Mouse (Mus musculus) olfactory bulb, adult 2 months (tissue): Measurements from ENCODE around the gene Thap2. TPM values are rescaled to one million over a fixed set of nuclear protein-coding genes. Genes with fewer than 3 reads are reported as not detected.

Experiments
- H3K27ac ChIP-seq: fragments of 200-500 bp; 2 replicates; pipeline ENCODE4 v1.5.1; 2012; ENCODE audit warnings: low read depth, low read length; ENCODE audit not compliant: insufficient read depth
- H3K4me1 ChIP-seq: fragments of 200-500 bp; 2 replicates; pipeline ENCODE4 v1.6.1; 2012; ENCODE audit warnings: low read length; ENCODE audit not compliant: control insufficient read depth, insufficient read depth
- H3K4me3 ChIP-seq: fragments of 200-500 bp; 2 replicates; pipeline ENCODE4 v1.5.1; 2012; ENCODE audit warnings: mild to moderate bottlenecking, low read depth, low read length, moderate library complexity; ENCODE audit not compliant: insufficient read depth
- CTCF ChIP-seq: fragments of 200-500 bp; IDR thresholded peaks from 2 replicates; pipeline ENCODE4 v1.5.1; 2012; ENCODE audit warnings: low read depth, mild to moderate bottlenecking, low read length, moderate library complexity; ENCODE audit not compliant: insufficient read depth
- POLR2A ChIP-seq: fragments of 200-500 bp; IDR thresholded peaks from 2 replicates; pipeline ENCODE4 v1.6.1; 2012; ENCODE audit warnings: mild to moderate bottlenecking, low read depth, low read length, moderate library complexity; ENCODE audit not compliant: insufficient read depth
- WGBS: fragments of 180-500 bp; shearing (Covaris S2); methylation state at CpG from one replicate; pipeline ENCODE4 v1.1.7; 2018; 5-methylcytosine and 5-hydroxymethylcytosine counted together
- polyA plus RNA-seq: library from polyadenylated mRNA; stranded (reverse); fragments of >200 nt; gene quantifications from 2 replicates; pipeline ENCODE4 v1.2.4, GENCODE M21; 2012; ENCODE audit warnings: low replicate concordance; ENCODE audit not compliant: missing spikeins, insufficient read depth, insufficient read length

Gene Thap2
- polyA plus RNA-seq, 1 experiment, result not detected

- Histone ChIP-seq H3K27ac (no peak overlapping the region), H3K4me1 (no peaks in the 10 kb centered on the region), H3K4me3 (no peak overlapping the region)
- 86% methylated on average over 4 of the region's 4 CpGs for WGBS
- TF ChIP-seq POLR2A (no peak), CTCF (no peak)
Observed at GRCm38 (mm10) chr10:115342771-115343425, 41.3 kb downstream of the Thap2 start.

- H3K4me3 ChIP-seq, result no peak overlapping the region
- no peak overlapping the region for H3K27ac ChIP-seq
- WGBS, result 94% methylated on average over 7 of the region's 7 CpGs
- TF ChIP-seq POLR2A, result no peak
- no peaks in the 10 kb centered on the region for H3K4me1 ChIP-seq
Observed at GRCm38 (mm10) chr10:115339820-115340328, 44.4 kb downstream of the Thap2 start.

GRCm38 (mm10) chr10:115336901-115337300 lies 47.3 kb downstream of the Thap2 start:
- Histone ChIP-seq H3K27ac (no peak overlapping the region), H3K4me1 (no peaks in the 10 kb centered on the region), H3K4me3 (no peak overlapping the region)
- TF ChIP-seq POLR2A, result no peak
- no peak for TF ChIP-seq CTCF
- WGBS, result 86% methylated on average over 4 of the region's 4 CpGs

GRCm38 (mm10) chr10:115333528-115333927 lies 50.7 kb downstream of the Thap2 start:
- Histone ChIP-seq H3K4me1 (no peaks in the 10 kb centered on the region), H3K27ac (no peak overlapping the region), H3K4me3 (no peak overlapping the region)
- 43% methylated on average over 9 of the region's 9 CpGs for WGBS
- no peak for TF ChIP-seq CTCF
- TF ChIP-seq POLR2A, result no peak

- TF ChIP-seq CTCF, result no peak
- no peak for TF ChIP-seq POLR2A
- WGBS, result 75% methylated on average over 4 of the region's 4 CpGs
- H3K4me1 ChIP-seq, result no peaks in the 10 kb centered on the region
- H3K27ac ChIP-seq, result no peak overlapping the region
- H3K4me3 ChIP-seq, result no peak overlapping the region
Observed at GRCm38 (mm10) chr10:115332997-115333396, 51.2 kb downstream of the Thap2 start.

- TF ChIP-seq CTCF, result no peak
- TF ChIP-seq POLR2A, result no peak
- no peak overlapping the region for H3K4me3 ChIP-seq
- no peaks in the 10 kb centered on the region for H3K4me1 ChIP-seq
- 77% methylated on average over 8 of the region's 8 CpGs for WGBS
- no peak overlapping the region for H3K27ac ChIP-seq
Observed at GRCm38 (mm10) chr10:115332420-115332952, 51.8 kb downstream of the Thap2 start.

- 87% methylated on average over 3 of the region's 3 CpGs for WGBS
Observed at GRCm38 (mm10) chr10:115329010-115329530, 55.2 kb downstream of the Thap2 start.

GRCm38 (mm10) chr10:115328514-115328913 lies 55.7 kb downstream of the Thap2 start:
- H3K4me3 ChIP-seq, result no peak overlapping the region
- 81% methylated on average over 6 of the region's 6 CpGs for WGBS
- H3K27ac ChIP-seq, result no peak overlapping the region
- no peak for TF ChIP-seq CTCF
- TF ChIP-seq POLR2A, result no peak
- H3K4me1 ChIP-seq, result no peaks in the 10 kb centered on the region

More at GRCm38 (mm10) chr10:115329010-115329530, 55.2 kb downstream of the Thap2 start:
- Histone ChIP-seq H3K27ac (no peak overlapping the region), H3K4me3 (no peak overlapping the region), H3K4me1 (no peaks in the 10 kb centered on the region)
- TF ChIP-seq CTCF (no peak), POLR2A (no peak)

GRCm38 (mm10) chr10:115323295-115323694 lies 60.9 kb downstream of the Thap2 start:
- Histone ChIP-seq H3K27ac (no peak overlapping the region), H3K4me1 (no peaks in the 10 kb centered on the region), H3K4me3 (no peak overlapping the region)
- TF ChIP-seq CTCF, result no peak
- TF ChIP-seq POLR2A, result no peak
- 8% methylated on average over 6 of the region's 6 CpGs for WGBS
